Mouse (Mus musculus): ENCODE measurements around the gene Rab3a. TPM values are rescaled to one million over a fixed set of nuclear protein-coding genes. Genes with fewer than 3 reads are reported as not detected.
A peak's percentile ranks its signal among the peaks of the same experiment; 100 is the strongest.

The Rab3a gene
- polyA plus RNA-seq, 1 experiment from 2014 or later = 56.6 TPM

DNA sequence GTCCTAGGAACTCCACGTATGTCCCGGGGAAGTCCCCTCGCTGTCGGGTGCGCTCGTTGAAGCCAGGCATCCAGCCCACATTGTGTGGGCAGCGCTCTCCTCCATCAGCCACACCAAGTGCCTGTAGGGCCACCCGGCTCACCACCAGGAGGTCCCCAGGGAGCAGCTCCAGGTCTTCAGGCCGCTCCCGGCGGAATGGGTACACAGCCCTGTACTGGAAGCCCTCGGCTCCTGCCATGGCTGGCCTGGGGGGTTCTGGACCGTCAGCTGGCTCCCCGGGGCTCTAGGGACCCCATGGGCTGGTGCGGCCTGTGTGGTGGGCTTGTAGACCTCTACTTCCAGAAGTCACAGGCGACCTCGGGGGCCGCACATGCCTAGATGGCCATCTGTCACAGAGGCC is 20.3 kb downstream of the Rab3a start:
- H3K4me2 ChIP-seq = no peak overlapping the region
- DNase-seq (ENCODE audit: low spot score, missing footprints) (no peak), ATAC-seq (ENCODE audit: low FRiP score) (no peak)
- peaks cover 9% of the 10 kb centered on the region for H3K36me3 ChIP-seq (ENCODE audit: control insufficient read depth, insufficient read depth, low read length)
- 94% methylated on average over 18 of the region's 18 CpGs for WGBS
- peaks cover 20% of the 10 kb centered on the region for H3K4me1 ChIP-seq (ENCODE audit: control insufficient read depth, insufficient read depth, low read length)
- H3K9me3 ChIP-seq (ENCODE audit: control insufficient read depth, low read length) = no peaks in the 10 kb centered on the region
- no peak overlapping the region for H3K27ac ChIP-seq (ENCODE audit: low read depth, low read length)
- H3K27me3 ChIP-seq (ENCODE audit: control insufficient read depth, insufficient read depth, low read length) = no peaks in the 10 kb centered on the region
- H3K4me3 ChIP-seq (ENCODE audit: low read depth, low read length) = no peak overlapping the region
- H3K9ac ChIP-seq (ENCODE audit: low read length) = no peak overlapping the region

DNA sequence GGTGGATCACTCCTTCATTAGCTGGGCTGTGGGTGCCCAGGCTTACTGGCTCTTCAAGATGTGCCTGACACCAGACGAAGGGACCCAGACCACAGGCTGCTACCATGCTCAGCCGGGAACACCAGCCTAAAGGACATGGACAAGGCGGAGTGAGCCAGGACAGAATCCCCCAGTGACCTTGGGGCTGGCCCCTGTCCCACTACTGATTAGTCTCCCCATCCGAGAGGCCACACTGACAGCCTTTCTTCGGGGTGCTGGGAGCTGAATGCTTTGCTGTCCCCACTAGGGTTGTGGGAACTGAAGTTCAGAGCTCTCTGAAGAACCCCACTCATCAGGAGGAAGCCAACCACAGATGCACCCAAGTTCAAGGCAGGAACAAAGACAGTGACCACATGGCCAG is 20.7 kb downstream of the Rab3a start:
- Histone ChIP-seq H3K36me3 (ENCODE audit: control insufficient read depth, insufficient read depth, low read length) (peaks cover 9% of the 10 kb centered on the region), H3K4me3 (ENCODE audit: low read depth, low read length) (peak overlapping the region; percentile 83; the same call in 1 of the 2 replicates), H3K4me1 (ENCODE audit: control insufficient read depth, insufficient read depth, low read length) (peaks cover 20% of the 10 kb centered on the region), H3K4me2 (peak overlapping the region; percentile 95), H3K9me3 (ENCODE audit: control insufficient read depth, low read length) (no peaks in the 10 kb centered on the region), H3K27me3 (ENCODE audit: control insufficient read depth, insufficient read depth, low read length) (no peaks in the 10 kb centered on the region), H3K27ac (ENCODE audit: low read depth, low read length) (no peak overlapping the region), H3K9ac (ENCODE audit: low read length) (peak overlapping the region; percentile 95)
- ATAC-seq (ENCODE audit: low FRiP score) = no peak
- no peak for DNase-seq (ENCODE audit: low spot score, missing footprints)
- 91% methylated on average over 5 of the region's 5 CpGs for whole genome bisulfite sequencing

DNA sequence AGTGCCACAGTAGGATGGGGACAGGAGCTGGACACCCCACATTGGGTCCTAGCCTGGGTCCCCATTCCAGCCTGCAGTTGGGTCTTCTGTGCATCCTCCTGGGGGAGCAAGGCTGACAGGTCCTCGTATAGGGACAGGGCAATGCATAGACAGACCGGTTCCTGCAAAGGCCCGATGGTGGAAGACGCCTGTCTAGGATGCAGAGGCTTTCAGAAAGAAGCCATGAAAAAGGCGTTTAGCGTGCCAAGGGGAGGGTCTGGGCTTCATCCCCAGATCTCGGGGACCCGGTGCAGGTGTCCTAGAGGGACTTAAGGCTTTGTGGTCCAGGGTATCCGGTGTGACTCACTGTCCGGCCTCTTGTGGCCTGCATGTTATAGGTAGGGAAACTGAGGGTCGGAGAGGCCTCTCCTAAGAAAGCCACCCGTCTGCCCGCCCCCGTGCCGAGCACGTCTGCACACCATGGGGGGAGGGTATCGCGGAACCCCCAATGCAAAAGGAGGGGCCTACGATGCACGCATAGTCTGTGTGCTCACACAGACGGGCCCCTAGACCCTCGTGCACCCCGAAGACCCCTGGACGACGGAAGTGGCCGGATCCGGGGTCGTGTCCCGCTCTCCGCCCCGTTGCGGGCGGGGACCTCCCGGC is 21.5 kb downstream of the Rab3a start:
- Histone ChIP-seq H3K4me2 (peak overlapping the region; percentile 95), H3K9me3 (ENCODE audit: control insufficient read depth, low read length) (no peaks in the 10 kb centered on the region), H3K27me3 (ENCODE audit: control insufficient read depth, insufficient read depth, low read length) (no peaks in the 10 kb centered on the region), H3K36me3 (ENCODE audit: control insufficient read depth, insufficient read depth, low read length) (peaks cover 9% of the 10 kb centered on the region), H3K9ac (ENCODE audit: low read length) (peak overlapping the region; percentile 95), H3K4me1 (ENCODE audit: control insufficient read depth, insufficient read depth, low read length) (peaks cover 20% of the 10 kb centered on the region), H3K4me3 (ENCODE audit: low read depth, low read length) (peak overlapping the region; percentile 83), H3K27ac (ENCODE audit: low read depth, low read length) (peak overlapping the region; percentile 98; the same call in 1 of the 2 replicates)
- DNase-seq (ENCODE audit: low spot score, missing footprints) (peak; percentile 93), ATAC-seq (ENCODE audit: low FRiP score) (peak; percentile 1; the same call in 1 of the 2 replicates)
- 4% methylated on average over 34 of the region's 34 CpGs for WGBS

DNA sequence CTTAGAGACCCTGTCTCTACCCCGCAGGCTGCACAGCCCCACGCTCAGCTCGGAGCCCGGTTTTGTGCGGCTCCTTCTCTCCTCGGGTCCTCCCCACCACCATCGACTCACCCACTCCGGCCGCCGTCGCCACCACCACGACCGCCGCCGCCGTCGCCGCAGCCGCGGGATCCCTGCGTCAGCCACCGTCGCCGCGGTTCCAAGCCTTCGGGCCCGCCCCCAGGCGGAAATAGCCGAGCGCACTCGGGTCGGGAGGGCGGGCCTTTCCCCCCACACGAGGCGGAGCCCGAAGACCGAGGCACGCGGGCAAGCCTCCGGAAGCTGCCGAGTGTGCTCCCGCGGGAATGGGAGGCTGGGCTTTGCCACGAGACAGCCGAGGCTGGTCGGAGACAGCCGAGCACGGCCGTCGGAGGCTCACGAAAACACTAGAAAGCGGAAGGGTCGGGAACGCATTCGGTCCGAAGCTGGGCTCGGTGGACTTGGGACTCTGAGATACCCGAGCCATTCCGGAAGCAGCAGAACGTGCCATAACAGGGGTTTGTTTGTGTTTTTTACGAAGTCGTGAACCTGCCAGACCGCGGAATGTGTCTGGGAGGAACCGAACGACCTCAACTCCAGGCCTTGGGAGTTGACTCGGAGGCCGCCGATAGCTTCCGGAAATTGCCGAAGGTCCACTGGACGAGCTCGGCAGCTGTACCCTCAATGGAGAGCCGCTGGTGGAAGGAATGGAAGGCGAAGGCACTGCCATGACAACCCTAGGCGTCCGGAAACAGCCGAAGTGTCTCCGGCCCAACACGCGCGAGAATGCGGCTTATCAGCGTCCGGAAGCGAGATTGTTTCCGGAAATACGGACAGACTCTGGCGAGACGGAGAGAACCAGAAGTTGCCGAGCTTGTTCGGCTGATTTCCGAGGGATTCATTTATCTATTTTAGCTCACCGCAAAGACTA is 22.3 kb downstream of the Rab3a start, which contains the start of gene Pik3r2:
TSS of gene Pik3r2 (minus strand) at position 218 of the 949 bp plus-strand sequence.
- H3K27me3 ChIP-seq (ENCODE audit: control insufficient read depth, insufficient read depth, low read length) = no peaks in the 10 kb centered on the region
- under 1% methylated on average over 94 of the region's 94 CpGs for WGBS
- peak within 1 kb of the TSS; percentile 83 for H3K4me3 ChIP-seq (ENCODE audit: low read depth, low read length)
- ATAC-seq (ENCODE audit: low FRiP score) = peak; percentile 94
- H3K9ac ChIP-seq (ENCODE audit: low read length) = peak within 1 kb of the TSS; percentile 95
- peak within 1 kb of the TSS; percentile 95 for H3K4me2 ChIP-seq
- peak within 1 kb of the TSS; percentile 98 for H3K27ac ChIP-seq (ENCODE audit: low read depth, low read length)
- H3K4me1 ChIP-seq (ENCODE audit: control insufficient read depth, insufficient read depth, low read length) = peaks cover 20% of the 10 kb centered on the region
- H3K36me3 ChIP-seq (ENCODE audit: control insufficient read depth, insufficient read depth, low read length) = peaks cover 11% of the 10 kb centered on the region
- DNase-seq (ENCODE audit: low spot score, missing footprints) = peak; percentile 100
- H3K9me3 ChIP-seq (ENCODE audit: control insufficient read depth, low read length) = no peaks in the 10 kb centered on the region

DNA sequence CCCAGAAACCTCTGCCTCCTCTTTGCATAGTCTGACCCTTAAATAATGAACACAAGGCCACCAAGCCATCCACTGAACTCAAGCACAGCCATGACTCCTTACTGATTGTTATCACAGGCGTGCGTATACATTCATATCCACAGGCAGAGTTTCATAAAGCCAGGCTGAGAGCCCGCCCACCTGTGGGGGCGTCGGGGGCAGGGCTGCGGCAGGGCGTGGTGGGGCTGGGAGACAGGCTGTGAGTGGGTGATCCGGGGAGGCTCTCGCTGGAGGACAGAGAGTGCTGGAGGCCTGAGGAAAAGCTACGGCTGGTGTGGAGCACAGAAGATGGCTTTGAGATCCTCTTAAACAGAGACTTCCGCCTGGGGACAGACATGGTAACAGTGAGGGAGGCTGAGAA is 25.6 kb downstream of the Rab3a start:
- H3K4me2 ChIP-seq = no peak overlapping the region
- H3K27ac ChIP-seq (ENCODE audit: low read depth, low read length) = no peak overlapping the region
- no peak for DNase-seq (ENCODE audit: low spot score, missing footprints)
- peaks cover 20% of the 10 kb centered on the region for H3K4me1 ChIP-seq (ENCODE audit: control insufficient read depth, insufficient read depth, low read length)
- H3K36me3 ChIP-seq (ENCODE audit: control insufficient read depth, insufficient read depth, low read length) = peaks cover 5% of the 10 kb centered on the region
- WGBS = 84% methylated on average over 11 of the region's 11 CpGs
- no peaks in the 10 kb centered on the region for H3K9me3 ChIP-seq (ENCODE audit: control insufficient read depth, low read length)
- H3K9ac ChIP-seq (ENCODE audit: low read length) = no peak overlapping the region
- H3K4me3 ChIP-seq (ENCODE audit: low read depth, low read length) = no peak overlapping the region
- H3K27me3 ChIP-seq (ENCODE audit: control insufficient read depth, insufficient read depth, low read length) = no peaks in the 10 kb centered on the region
- ATAC-seq (ENCODE audit: low FRiP score) = no peak

DNA sequence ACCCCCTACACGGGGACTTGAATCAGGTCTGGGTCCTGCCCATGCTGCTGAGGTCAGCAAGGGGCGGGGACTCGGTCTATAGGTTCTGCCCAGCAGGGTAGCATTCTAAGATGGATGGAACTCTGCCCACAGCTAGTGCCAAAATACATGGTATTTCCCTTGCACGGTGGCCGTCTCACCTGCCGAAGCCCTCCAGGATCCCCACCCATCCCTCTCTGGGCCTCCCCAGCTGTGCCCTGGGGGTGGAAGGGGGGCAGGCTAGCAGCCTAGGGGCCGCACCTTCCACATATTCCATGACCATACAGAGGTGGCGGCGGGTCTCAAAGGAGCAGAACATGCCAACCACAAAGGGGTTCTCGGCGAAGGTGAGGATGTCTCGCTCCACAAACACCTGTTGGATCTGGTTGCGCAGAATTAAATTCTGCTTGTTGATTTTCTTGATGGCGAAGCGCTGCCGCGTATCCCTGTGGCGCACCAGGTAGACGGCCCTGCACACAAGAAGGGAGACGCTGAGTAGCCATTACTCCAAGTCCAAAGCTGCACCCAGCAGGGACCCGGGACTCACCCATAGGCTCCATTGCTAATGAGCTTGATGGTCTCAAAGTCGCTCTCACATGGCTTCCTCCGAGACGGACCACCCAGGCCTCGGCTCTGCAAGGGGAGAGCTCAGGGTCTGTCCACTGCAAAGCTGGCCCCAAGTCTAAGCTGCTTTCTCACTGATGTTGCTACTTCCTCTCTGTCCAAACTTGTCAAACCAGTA is 32.0 kb downstream of the Rab3a start:
- Histone ChIP-seq H3K9ac (ENCODE audit: low read length) (no peak overlapping the region), H3K36me3 (ENCODE audit: control insufficient read depth, insufficient read depth, low read length) (no peaks in the 10 kb centered on the region; the same call in 1 of the 2 replicates), H3K4me3 (ENCODE audit: low read depth, low read length) (no peak overlapping the region), H3K9me3 (ENCODE audit: control insufficient read depth, low read length) (no peaks in the 10 kb centered on the region), H3K27ac (ENCODE audit: low read depth, low read length) (no peak overlapping the region), H3K27me3 (ENCODE audit: control insufficient read depth, insufficient read depth, low read length) (no peaks in the 10 kb centered on the region), H3K4me2 (no peak overlapping the region), H3K4me1 (ENCODE audit: control insufficient read depth, insufficient read depth, low read length) (peaks cover 11% of the 10 kb centered on the region)
- DNase-seq (ENCODE audit: low spot score, missing footprints) (no peak), ATAC-seq (ENCODE audit: low FRiP score) (no peak)
- 85% methylated on average over 25 of the region's 25 CpGs for WGBS

DNA sequence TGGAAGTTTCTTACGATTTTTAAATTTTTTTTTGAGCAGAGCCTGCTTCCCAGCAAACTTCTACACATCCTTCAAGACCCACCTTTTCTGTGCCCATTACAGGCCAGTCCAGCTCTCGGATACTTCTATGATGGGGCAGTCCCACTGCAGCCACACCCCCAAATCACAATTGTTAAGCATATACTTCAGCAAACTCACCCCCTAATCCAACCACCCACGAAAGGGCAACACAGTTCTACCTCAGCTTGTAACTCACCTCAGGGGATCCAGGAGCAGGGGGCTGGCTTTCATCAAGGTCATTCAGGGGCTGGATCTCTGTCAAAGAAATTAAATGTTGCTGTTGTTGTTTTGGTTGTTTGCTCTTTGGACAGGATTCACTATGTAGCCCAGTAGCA is 32.6 kb downstream of the Rab3a start:
- WGBS = 87% methylated on average over 3 of the region's 3 CpGs
- H3K4me3 ChIP-seq (ENCODE audit: low read depth, low read length) = no peak overlapping the region
- H3K4me2 ChIP-seq = no peak overlapping the region
- DNase-seq (ENCODE audit: low spot score, missing footprints) (no peak), ATAC-seq (ENCODE audit: low FRiP score) (no peak)
- H3K9me3 ChIP-seq (ENCODE audit: control insufficient read depth, low read length) = no peaks in the 10 kb centered on the region
- no peak overlapping the region for H3K9ac ChIP-seq (ENCODE audit: low read length)
- H3K36me3 ChIP-seq (ENCODE audit: control insufficient read depth, insufficient read depth, low read length) = no peaks in the 10 kb centered on the region; the same call in 1 of the 2 replicates
- H3K27me3 ChIP-seq (ENCODE audit: control insufficient read depth, insufficient read depth, low read length) = no peaks in the 10 kb centered on the region
- H3K4me1 ChIP-seq (ENCODE audit: control insufficient read depth, insufficient read depth, low read length) = peaks cover 14% of the 10 kb centered on the region
- no peak overlapping the region for H3K27ac ChIP-seq (ENCODE audit: low read depth, low read length)

DNA sequence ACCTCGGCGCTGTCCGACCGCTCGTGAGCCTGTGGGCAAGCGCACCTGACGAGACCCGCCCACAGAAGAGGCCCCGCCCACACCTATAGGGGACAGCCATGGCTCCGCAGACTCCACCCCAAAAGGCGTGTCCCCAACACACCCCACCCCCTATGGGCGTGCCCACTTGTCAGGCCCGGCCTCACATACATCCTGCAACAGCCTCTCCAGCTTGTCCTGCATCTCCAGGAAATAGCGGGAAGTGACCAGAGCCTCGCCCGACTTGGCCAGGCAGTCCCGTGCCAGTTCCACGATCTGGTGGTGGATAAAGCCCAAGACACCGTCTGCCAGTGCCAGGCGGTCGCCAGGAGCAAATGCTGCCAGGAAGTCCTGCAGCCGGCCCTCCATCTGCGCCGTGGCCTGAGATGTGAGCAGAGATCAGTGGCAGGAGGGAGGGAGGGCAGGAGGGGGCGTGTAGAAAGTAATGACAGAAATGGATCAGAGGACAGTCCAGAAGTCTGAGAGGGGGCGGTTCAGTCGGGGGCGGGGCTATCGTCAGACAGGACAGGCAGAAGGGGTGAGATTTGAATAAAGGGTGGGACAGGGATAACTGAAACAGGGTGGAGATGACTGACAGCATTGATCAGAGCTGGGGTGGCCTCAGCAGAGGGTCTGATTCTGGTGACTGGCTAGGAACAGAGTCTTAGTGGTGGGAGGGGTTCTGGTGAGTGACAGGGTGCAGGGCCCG is 33.6 kb downstream of the Rab3a start:
- H3K36me3 ChIP-seq (ENCODE audit: control insufficient read depth, insufficient read depth, low read length) = no peaks in the 10 kb centered on the region; the same call in 1 of the 2 replicates
- H3K27ac ChIP-seq (ENCODE audit: low read depth, low read length) = no peak overlapping the region
- no peaks in the 10 kb centered on the region for H3K27me3 ChIP-seq (ENCODE audit: control insufficient read depth, insufficient read depth, low read length)
- no peaks in the 10 kb centered on the region for H3K9me3 ChIP-seq (ENCODE audit: control insufficient read depth, low read length)
- WGBS = 16% methylated on average over 30 of the region's 30 CpGs
- H3K4me3 ChIP-seq (ENCODE audit: low read depth, low read length) = no peak overlapping the region
- DNase-seq (ENCODE audit: low spot score, missing footprints) (peak; percentile 92), ATAC-seq (ENCODE audit: low FRiP score) (no peak)
- peaks cover 21% of the 10 kb centered on the region for H3K4me1 ChIP-seq (ENCODE audit: control insufficient read depth, insufficient read depth, low read length)
- no peak overlapping the region for H3K9ac ChIP-seq (ENCODE audit: low read length)
- H3K4me2 ChIP-seq = peak overlapping the region; percentile 24

All from midbrain, embryonic 11.5 days (tissue).